Mouse (Mus musculus) bone marrow macrophage, adult 2 months (primary cell): ENCODE measurements around the gene Vil1.

Experiments used
- CTCF ChIP-seq: IDR thresholded peaks from 2 replicates; pipeline ENCODE4 v1.5.1; 2012; ENCODE audit warnings: low read depth, mild to moderate bottlenecking, low read length, moderate library complexity
- POLR2A ChIP-seq: IDR thresholded peaks from 2 replicates; pipeline ENCODE4 v1.6.1; 2012; ENCODE audit warnings: mild to moderate bottlenecking, low read depth, low read length, borderline replicate concordance

DNA sequence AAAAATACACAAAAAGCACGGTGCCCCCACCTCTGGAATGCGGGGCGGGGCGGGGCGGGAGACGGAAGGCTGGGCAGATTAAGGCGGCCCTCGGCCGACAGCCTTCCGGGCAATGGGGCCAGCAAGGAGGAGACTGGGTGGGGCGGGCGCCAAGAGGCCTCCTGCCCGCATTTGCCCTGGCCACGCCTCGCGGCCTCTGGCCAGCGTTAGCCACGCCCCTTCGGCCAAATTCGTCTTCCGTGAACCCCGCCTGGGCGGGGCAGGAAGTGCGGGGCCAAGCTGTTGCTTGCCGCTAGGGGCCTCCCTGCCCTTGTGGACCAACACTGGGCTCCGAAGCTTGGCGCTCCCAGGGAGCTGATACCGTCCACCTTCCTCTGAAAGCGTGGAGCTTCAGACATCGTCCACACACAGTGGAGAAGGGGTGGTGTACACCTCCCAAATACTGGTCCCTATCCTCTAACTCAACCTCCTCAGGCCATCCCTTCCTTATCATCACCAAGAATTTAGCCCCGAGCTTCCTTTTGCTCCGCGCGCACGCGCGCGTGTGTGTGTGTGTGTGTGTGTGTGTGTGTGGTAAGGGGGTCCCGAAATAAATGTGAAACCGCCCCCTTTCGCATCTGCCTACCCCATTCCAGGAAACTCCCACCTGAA, 11.8 kb upstream of the Vil1 start:
- TF ChIP-seq CTCF (no peak), POLR2A (no peak)
